ENCODE assay signal across 12 mouse cellular contexts in the genomic region with DNA sequence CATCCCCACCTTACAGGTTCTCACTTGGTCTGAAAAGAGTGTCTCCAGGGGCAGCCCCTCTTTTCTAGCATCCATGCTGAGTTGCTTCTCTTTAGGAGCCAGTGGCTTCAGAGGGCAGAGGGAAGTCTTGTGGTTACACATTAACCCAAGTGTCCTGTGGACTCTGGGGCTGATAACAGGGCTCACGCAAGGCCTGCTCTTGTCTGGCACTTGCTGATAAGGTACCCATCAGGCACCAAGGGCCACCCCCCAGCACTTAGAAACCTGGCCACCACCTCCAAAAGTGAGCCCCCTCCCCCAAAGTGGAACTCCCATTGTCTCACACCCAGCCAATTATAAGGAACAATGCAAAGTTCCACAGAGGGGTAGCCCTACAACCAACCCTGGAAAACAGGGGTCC. TPM values are rescaled to one million over a fixed set of nuclear protein-coding genes. Genes with fewer than 3 reads are reported as not detected.
DNase-seq lines count a peak whose midpoint lies in the region; ATAC-seq and TF ChIP-seq lines count a peak whose summit lies in the region.
"Had no signal": no experiment of that assay in that cellular context is flagged by ENCODE, and none has a peak within 500 bp of the region (broad histone marks: within the 10 kb centered on the region; RNA-seq: fewer than 3 reads in every experiment).

No protein-coding gene starts in this region.

- no peaks in the 10 kb centered on the region; the same call in 1 of the 2 replicates for H3K4me1 ChIP-seq in intestine, postnatal 0 days (replicated peaks; ENCODE audit: control insufficient read depth, insufficient read depth, low read length)
- peaks cover 68% of the 10 kb centered on the region for H3K4me1 ChIP-seq in liver, embryonic 13.5 days (replicated peaks)
- no peaks in the 10 kb centered on the region for H3K4me1 ChIP-seq in stomach, postnatal 0 days (replicated peaks; ENCODE audit: control insufficient read depth, insufficient read depth)

- peaks cover 53% of the 10 kb centered on the region for H3K36me3 ChIP-seq in intestine, postnatal 0 days (ENCODE audit: control insufficient read depth, insufficient read depth)
- peaks cover 68% of the 10 kb centered on the region for H3K36me3 ChIP-seq in liver, embryonic 13.5 days
- H3K36me3 ChIP-seq in stomach, postnatal 0 days (ENCODE audit: control insufficient read depth, insufficient read depth, low read length), result peaks cover 28% of the 10 kb centered on the region

- peak overlapping the region; percentile 21 for H3K4me3 ChIP-seq in intestine, postnatal 0 days (ENCODE audit: low read depth, low read length)
- peak overlapping the region; percentile 69 for H3K4me3 ChIP-seq in liver, embryonic 13.5 days (replicated peaks)
- H3K4me3 ChIP-seq in stomach, postnatal 0 days (ENCODE audit: low read depth, low read length), result no peak overlapping the region

- H3K27ac ChIP-seq in intestine, postnatal 0 days (ENCODE audit: low read depth, low read length), result peak overlapping the region; percentile 52; the same call in 1 of the 2 replicates
- peak overlapping the region; percentile 98 for H3K27ac ChIP-seq in liver, embryonic 13.5 days
- no peak overlapping the region for H3K27ac ChIP-seq in stomach, postnatal 0 days (replicated peaks)

- no peak overlapping the region for H3K9ac ChIP-seq in intestine, postnatal 0 days (ENCODE audit: low read depth, low read length)
- H3K9ac ChIP-seq in liver, embryonic 13.5 days, result peak overlapping the region; percentile 90
- no peak overlapping the region for H3K9ac ChIP-seq in stomach, postnatal 0 days (ENCODE audit: low read length)

- H3K9me3 ChIP-seq in intestine, postnatal 0 days (ENCODE audit: control insufficient read depth), result no peaks in the 10 kb centered on the region
- H3K9me3 ChIP-seq in liver, embryonic 13.5 days (replicated peaks), result no peaks in the 10 kb centered on the region
- no peaks in the 10 kb centered on the region for H3K9me3 ChIP-seq in stomach, postnatal 0 days (ENCODE audit: control insufficient read depth, low read length)

- TF ChIP-seq EP300 in stomach, postnatal 0 days (optimal IDR thresholded peaks at IDR 0.05), result no peak

- H3K27me3 ChIP-seq in intestine, postnatal 0 days (replicated peaks; ENCODE audit: control insufficient read depth, insufficient read depth, low read length), result no peaks in the 10 kb centered on the region
- no peaks in the 10 kb centered on the region for H3K27me3 ChIP-seq in liver, embryonic 13.5 days
- no peaks in the 10 kb centered on the region for H3K27me3 ChIP-seq in stomach, postnatal 0 days (ENCODE audit: control insufficient read depth, insufficient read depth, low read length)

- ATAC-seq in intestine, postnatal 0 days, result peak; percentile 82
- ATAC-seq in liver, embryonic 13.5 days (ENCODE audit: low read depth), result peak; percentile 93
- ATAC-seq in stomach, postnatal 0 days (ENCODE audit: low FRiP score, low TSS enrichment), result 0 out of 2 replicates have a peak, but pooled peaks have one; percentile 7
- no peak for ATAC-seq in cerebellum, adult (ENCODE audit: insufficient number of reproducible peaks, low FRiP score, low TSS enrichment)
- ATAC-seq: forebrain, embryonic 16.5 days had no signal

- H3K4me2 ChIP-seq in intestine, postnatal 0 days (replicated peaks; ENCODE audit: low read depth), result peak overlapping the region; percentile 59
- peak overlapping the region; percentile 89 for H3K4me2 ChIP-seq in liver, embryonic 13.5 days
- no peak overlapping the region for H3K4me2 ChIP-seq in stomach, postnatal 0 days (replicated peaks; ENCODE audit: low read depth)

- 58% methylated on average over 1 of the region's 1 CpGs for WGBS in intestine, postnatal 0 days
- WGBS in liver, embryonic 13.5 days (ENCODE audit: insufficient replicate concordance), result 0% methylated on average over 1 of the region's 1 CpGs
- WGBS in stomach, postnatal 0 days, result 60% methylated on average over 1 of the region's 1 CpGs

- peak; percentile 59 for DNase-seq in spleen, adult 12 weeks (ENCODE audit: low spot score)
- DNase-seq in spleen, adult 18-20 months, result no peak
- peak; percentile 85 for DNase-seq in liver, embryonic 13.5 days
- DNase-seq in stomach, postnatal 0 days (ENCODE audit: low spot score), result no peak
- no peak for DNase-seq in neural tube, embryonic 10.5 days (ENCODE audit: extremely low spot score, low spot score)
- no peak for DNase-seq in urinary bladder, adult 2 months (ENCODE audit: low spot score)
- DNase-seq: layer of hippocampus, postnatal 36 days; lung, postnatal 14 days had no signal

- TF ChIP-seq CTCF in intestine, postnatal 0 days (IDR thresholded peaks at IDR 0.05; ENCODE audit: low read depth), result no peak
- no peak for TF ChIP-seq CTCF in stomach, postnatal 0 days (IDR thresholded peaks at IDR 0.05; ENCODE audit: low read depth)

RNA-seq across cellular contexts. Expression of a gene that starts 1.0 kb away (rescaled TPM):
- polyA plus RNA-seq in intestine, postnatal 0 days (2015; fragmentation: Nextera tagmentation; extraction: Ambion mirVana), result 25.1 and 31.4 TPM in 2 replicates
- 22.6 and 25.1 TPM in 2 replicates for polyA plus RNA-seq in liver, embryonic 13.5 days (2015; fragmentation: Nextera tagmentation; extraction: Ambion mirVana)
- polyA plus RNA-seq in stomach, postnatal 0 days (2015; fragmentation: Nextera tagmentation; extraction: Ambion mirVana), result 0.22 and 0.23 TPM in 2 replicates
- polyA plus RNA-seq in urinary bladder, adult 2 months (2012; rRNA removed), result 15.5 and 19.2 TPM in 2 replicates

RNA-seq across cellular contexts. Expression of a gene that starts 26.4 kb away (rescaled TPM):
- polyA plus RNA-seq in intestine, postnatal 0 days (2015; fragmentation: Nextera tagmentation; extraction: Ambion mirVana), result 16.7 and 17.1 TPM in 2 replicates
- polyA plus RNA-seq in liver, embryonic 13.5 days (2015; fragmentation: Nextera tagmentation; extraction: Ambion mirVana), result not detected in 2 replicates
- 1.9 TPM in 2 replicates for polyA plus RNA-seq in stomach, postnatal 0 days (2015; fragmentation: Nextera tagmentation; extraction: Ambion mirVana)
- not detected in 2 replicates for polyA plus RNA-seq in urinary bladder, adult 2 months (2012; rRNA removed)
- polyA plus RNA-seq: heart, postnatal 0 days had no signal

RNA-seq across cellular contexts. Expression of a gene that starts 28.6 kb away (rescaled TPM):
- 4.7 and 5.8 TPM in 2 replicates for polyA plus RNA-seq in intestine, postnatal 0 days (2015; fragmentation: Nextera tagmentation; extraction: Ambion mirVana)
- 5.7 and 7.1 TPM in 2 replicates for polyA plus RNA-seq in liver, embryonic 13.5 days (2015; fragmentation: Nextera tagmentation; extraction: Ambion mirVana)
- polyA plus RNA-seq in stomach, postnatal 0 days (2015; fragmentation: Nextera tagmentation; extraction: Ambion mirVana), result 3.9 and 6.2 TPM in 2 replicates
- 130 and 140 TPM in 2 replicates for polyA plus RNA-seq in urinary bladder, adult 2 months (2012; rRNA removed)

RNA-seq across cellular contexts. Expression of a gene that starts 54.7 kb away (rescaled TPM):
- 43.3 and 45.6 TPM in 2 replicates for polyA plus RNA-seq in intestine, postnatal 0 days (2015; fragmentation: Nextera tagmentation; extraction: Ambion mirVana)
- polyA plus RNA-seq in liver, embryonic 13.5 days (2015; fragmentation: Nextera tagmentation; extraction: Ambion mirVana), result 77.8 and 83.4 TPM in 2 replicates
- 59.1 and 60.7 TPM in 2 replicates for polyA plus RNA-seq in stomach, postnatal 0 days (2015; fragmentation: Nextera tagmentation; extraction: Ambion mirVana)
- polyA plus RNA-seq in urinary bladder, adult 2 months (2012; rRNA removed), result 33.0 and 33.5 TPM in 2 replicates

Comparison
In these comparisons a context has a peak if more than half of its experiments do, and no peak if none do; other contexts are left out.
1. DNase-seq: peak in spleen, adult 12 weeks (single experiment) and liver, embryonic 13.5 days (single experiment); none in spleen, adult 18-20 months (0 of 2), stomach, postnatal 0 days (single experiment), neural tube, embryonic 10.5 days (single experiment) and urinary bladder, adult 2 months (single experiment).
2. RNA of a gene that starts 1.0 kb away (polyA plus RNA-seq): 25.1 to 31.4 TPM in intestine, postnatal 0 days, 22.6 to 25.1 TPM in liver, embryonic 13.5 days and 15.5 to 19.2 TPM in urinary bladder, adult 2 months; 0.22 to 0.23 TPM in stomach, postnatal 0 days; every median in the first group is over 10 times any median in the second.
3. RNA of a gene that starts 28.6 kb away (polyA plus RNA-seq): 130 to 140 TPM in urinary bladder, adult 2 months; 5.7 to 7.1 TPM in liver, embryonic 13.5 days, 3.9 to 6.2 TPM in stomach, postnatal 0 days and 4.7 to 5.8 TPM in intestine, postnatal 0 days; every median in the first group is over 10 times any median in the second.